Mouse (Mus musculus) kidney, postnatal 36 days (tissue): ENCODE results near the gene Olfr1506.
"Not testable (repeated sequence)": the region's sequence is repeated elsewhere in the genome, so short reads cannot be mapped to it uniquely, and the experiment has no call there.

Experiments used
- DNase-seq, 2 experiments: peaks; one replicate each; pipeline ENCODE4 v3.0.0; 2021 to 2022; ENCODE audit warnings: mixed read lengths in 2 of 2

Gene Olfr1506

DNA sequence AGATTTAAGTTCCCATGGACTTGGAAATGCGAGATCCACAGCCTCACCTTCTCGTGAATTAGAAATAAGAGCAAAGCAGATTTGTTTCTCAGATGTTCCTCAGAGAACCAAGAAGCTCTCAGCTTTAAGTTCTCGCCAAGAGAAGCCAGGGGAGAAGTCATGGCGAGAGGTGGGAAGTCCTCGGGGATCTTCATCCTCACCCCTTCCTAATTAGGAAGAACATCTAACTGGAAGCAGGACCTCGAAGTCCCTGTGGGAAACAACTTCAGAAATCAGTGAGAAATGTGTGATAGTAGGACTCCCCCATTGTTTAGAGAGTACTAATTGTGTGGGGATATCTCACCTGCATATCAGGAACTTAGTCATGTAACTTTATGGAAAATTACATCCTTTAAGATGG is at the start of gene Olfr1506:
Gene Olfr1506 (minus strand): TSS at position 101 of the 400 bp plus-strand sequence.
- DNase-seq: not testable (repeated sequence)

GRCm38 (mm10) chr2:90270932-90271331 is 46.6 kb upstream of the Olfr1506 start, which contains the start of gene Olfr1271:
TSS of gene Olfr1271 (minus strand) at chr2:90271032.
- DNase-seq: no peak

DNA sequence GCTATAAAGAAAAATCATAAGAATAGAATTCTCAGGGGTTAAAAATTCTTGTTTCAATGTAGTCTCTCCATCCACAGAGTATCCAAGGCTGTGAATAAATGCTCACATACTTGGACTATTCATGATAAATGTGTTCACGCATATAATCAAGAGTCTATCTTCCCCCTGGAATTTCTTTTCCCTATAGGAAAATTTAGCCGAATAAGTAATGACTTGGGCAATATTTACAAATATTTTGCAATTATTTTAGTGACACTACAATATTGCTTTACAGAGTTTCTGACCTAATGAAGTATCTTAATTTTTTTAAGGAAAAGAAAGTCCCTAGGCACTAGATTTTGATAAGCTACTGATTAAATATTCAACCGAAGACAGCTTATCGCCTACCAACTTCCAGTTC is 33.2 kb upstream of the Olfr1506 start, which contains the start of gene Olfr142:
Gene Olfr142 (minus strand): TSS at position 101 of the 400 bp plus-strand sequence.
- no peak for DNase-seq

DNA sequence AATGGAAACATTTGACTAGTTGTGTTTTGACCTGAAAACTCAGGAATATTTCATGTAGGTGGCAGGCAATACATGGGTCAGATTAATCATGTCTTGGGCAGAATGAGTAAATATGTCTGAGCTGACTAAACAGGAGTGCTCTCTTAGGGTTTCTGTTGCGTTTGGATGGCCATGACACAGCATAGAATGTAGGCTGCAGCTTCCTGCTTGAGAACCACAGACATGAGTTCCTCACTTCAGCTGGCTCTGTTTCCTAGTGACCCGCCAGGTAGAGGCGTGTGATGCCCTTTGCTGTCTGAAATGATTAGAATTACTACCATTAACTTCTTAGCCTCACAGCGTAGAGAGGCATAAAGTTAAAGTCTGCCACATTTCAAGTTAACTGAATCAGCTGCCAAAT is 24.7 kb downstream of the Olfr1506 start:
- DNase-seq: not testable (repeated sequence)

DNA sequence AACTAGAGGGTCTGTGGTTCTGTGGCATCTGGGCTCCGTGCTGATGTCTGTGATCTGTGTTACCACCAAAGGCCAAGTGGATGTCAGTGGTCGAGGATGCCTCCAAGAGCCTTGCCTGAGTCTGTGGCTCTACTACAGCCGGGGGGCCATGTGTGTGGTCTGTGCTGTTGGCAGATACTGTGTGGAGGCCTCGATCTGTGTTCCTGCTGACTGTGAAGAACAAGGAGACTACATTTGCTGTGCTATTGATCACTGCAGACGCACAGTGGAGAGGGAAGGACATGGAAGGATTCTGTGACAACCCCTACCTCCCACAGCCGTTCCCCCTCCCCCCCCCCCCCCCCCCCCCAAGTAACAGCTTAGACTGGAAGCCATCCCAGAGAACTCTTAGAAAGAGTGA is 29.0 kb downstream of the Olfr1506 start:
- not testable (repeated sequence) for DNase-seq

GRCm38 (mm10) chr2:90194750-90195149 is 29.5 kb downstream of the Olfr1506 start:
- DNase-seq: not testable (repeated sequence)

- not testable (repeated sequence) for DNase-seq
Measured at GRCm38 (mm10) chr2:90187082-90187481, 37.2 kb downstream of the Olfr1506 start.

- DNase-seq: not testable (repeated sequence)
Measured at GRCm38 (mm10) chr2:90186082-90186481, 38.2 kb downstream of the Olfr1506 start.
